Mouse (Mus musculus) kidney, postnatal 4 days (tissue): ENCODE data around the gene Gm20388.

Experiments
- DNase-seq, 2 experiments: peaks; one replicate each; pipeline ENCODE4 v3.0.0; 2021; ENCODE audit warnings: mixed read lengths in 2 of 2

Gm20388 gene

DNA sequence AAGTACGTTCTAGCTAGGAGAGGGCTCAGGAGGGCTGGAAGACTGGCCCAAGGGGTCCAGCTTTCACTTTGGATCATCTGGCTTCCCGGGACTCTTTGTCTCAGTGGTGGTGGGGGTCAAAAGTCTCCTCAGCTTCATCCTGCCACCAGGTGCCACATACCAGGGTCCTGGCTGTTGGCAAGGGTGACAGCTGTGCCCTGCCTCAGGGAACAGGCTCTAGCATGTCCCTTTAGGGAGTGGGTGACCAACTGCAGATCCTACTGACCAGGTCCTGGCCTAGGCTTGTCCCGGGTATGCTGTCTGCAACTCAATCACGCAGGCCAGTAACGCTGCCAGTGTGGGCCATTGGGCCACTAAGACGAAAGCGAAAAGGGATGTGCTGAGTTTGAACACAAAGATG lies 302.0 kb downstream of the Gm20388 start:
- no peak for DNase-seq

GRCm38 (mm10) chr8:120213229-120213628 lies 302.6 kb downstream of the Gm20388 start:
- DNase-seq: no peak

GRCm38 (mm10) chr8:120213939-120214338 lies 303.3 kb downstream of the Gm20388 start:
- no peak for DNase-seq

DNA sequence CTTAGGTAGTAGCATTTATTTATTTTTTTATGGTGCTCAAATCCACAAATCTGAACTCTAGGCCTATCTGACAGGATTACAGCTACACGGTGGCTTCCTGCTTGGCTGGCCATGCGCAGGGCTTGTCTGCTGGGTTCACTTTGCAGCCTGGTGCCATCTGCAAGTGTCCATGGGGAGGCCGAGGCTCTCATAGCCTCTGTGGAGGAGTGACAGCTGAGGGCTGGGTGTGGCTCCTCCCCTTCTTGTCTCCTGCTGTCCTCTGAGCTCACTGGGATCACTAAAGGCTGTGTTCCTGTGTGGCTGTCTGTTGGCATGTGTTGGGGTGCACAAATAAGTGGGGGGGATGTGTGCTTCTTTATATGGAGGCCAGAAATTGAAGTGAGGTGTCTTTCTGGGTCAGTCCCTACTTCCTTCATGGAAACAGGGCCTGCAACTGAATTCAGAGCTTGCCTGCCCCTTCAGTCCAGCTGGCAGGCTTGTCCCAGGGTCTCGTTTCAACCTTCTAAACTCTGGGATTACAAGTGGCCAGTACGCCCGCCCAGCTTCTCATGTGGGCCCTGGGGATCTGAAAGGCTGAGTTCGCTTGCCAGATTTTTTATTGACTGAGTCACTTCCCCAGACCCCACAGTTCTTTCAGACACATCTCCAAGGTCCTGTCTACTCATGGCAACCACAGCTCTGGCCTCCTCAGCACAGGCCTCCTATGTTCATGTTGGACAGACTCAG lies 304.9 kb downstream of the Gm20388 start:
- DNase-seq: peak; percentile 55 to 69

- peak; percentile 69 to 78 for DNase-seq
Measured at GRCm38 (mm10) chr8:120216855-120217830, 306.5 kb downstream of the Gm20388 start.

DNA sequence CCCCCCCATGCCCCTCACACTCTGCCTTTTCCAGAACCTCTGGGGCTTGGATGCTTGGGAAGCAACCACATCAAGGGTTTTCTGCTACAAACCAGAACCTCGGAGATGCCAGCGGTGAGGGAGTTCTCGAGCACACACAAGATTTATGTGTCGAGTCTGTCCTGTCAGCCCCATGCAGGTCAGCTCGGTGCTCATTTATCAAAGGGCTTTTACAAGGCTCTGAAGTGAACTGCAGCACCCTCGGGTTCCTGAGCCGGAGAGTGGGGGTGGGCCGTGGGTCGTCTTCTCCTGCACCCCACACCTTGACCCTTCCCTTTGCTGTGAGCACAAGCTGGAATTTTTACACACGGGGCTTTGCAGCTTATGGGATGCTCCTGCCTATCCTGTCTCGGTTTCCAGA lies 311.9 kb downstream of the Gm20388 start:
- DNase-seq: no peak

- DNase-seq: no peak
Measured at GRCm38 (mm10) chr8:120224521-120225420, 314.1 kb downstream of the Gm20388 start.

- DNase-seq: no peak
Measured at GRCm38 (mm10) chr8:120225421-120226151, 314.9 kb downstream of the Gm20388 start.

GRCm38 (mm10) chr8:120226700-120227577 lies 316.3 kb downstream of the Gm20388 start:
- DNase-seq: no peak

DNA sequence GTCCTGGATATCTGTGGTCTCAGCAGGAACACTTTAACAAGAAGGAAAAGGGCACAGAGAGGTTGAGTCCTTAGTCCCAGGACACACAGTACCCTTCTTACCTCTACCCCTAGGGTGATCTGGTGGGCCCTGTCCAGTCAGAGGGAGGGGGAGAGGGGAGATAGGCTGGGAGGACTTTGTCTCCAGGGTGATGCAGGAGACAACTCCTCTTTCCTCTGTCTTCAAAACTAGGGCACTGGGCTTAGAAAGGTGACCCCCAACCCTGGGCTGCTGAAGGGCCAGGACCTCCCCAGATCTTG lies 316.9 kb downstream of the Gm20388 start:
- DNase-seq: no peak

- DNase-seq: peak; percentile 88 to 91
Measured at GRCm38 (mm10) chr8:120227891-120228591, 317.4 kb downstream of the Gm20388 start, which contains the start of gene Gse1. TSS of gene Gse1 (plus strand) at chr8:120228456.

GRCm38 (mm10) chr8:120228781-120229573 lies 318.3 kb downstream of the Gm20388 start:
- DNase-seq: peak; percentile 64 to 77

- DNase-seq: peak; percentile 61 to 67
Measured at GRCm38 (mm10) chr8:120229574-120229916, 318.9 kb downstream of the Gm20388 start.

DNA sequence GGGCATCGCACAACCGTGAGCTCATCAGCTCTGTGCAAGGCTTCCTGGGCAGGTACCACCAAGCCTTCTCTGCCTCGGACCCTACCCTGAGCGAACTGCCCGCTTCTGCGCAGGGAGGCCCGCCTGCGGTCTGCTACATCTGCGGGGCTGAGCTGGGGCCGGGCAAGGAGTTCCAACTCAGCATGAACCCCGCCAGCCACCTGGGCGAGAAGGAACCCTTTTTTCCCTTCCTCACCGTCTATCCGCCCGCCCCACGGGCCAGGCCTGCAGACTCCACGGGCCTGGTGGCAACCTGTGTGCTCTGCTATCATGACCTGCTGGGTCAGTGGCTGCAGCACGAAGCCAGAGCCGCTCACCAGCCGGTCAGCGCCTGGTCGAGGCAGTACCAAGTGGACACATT lies 319.4 kb downstream of the Gm20388 start:
- no peak for DNase-seq

- DNase-seq: peak; percentile 54 to 62
Measured at GRCm38 (mm10) chr8:120230715-120231614, 320.3 kb downstream of the Gm20388 start.

DNA sequence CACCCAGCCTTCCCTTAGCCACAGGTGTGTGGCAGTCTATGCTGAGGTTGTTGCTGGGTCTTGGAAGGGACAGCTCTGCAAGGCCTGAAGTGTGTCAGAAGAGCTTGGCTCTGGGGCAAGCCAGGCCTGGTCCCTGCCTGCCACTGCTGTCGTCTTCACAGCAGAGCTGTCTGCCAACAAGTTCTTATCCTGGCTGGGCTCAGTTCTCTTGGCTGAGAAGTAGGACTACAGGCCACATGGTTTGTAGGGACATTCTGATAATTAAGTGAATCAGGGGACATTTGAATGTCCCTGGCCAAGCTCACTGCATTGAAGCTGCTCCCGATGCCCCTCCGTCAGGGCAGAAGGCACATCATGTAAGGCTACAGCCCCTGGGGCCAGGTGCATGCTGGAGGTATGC lies 321.2 kb downstream of the Gm20388 start:
- no peak for DNase-seq

DNA sequence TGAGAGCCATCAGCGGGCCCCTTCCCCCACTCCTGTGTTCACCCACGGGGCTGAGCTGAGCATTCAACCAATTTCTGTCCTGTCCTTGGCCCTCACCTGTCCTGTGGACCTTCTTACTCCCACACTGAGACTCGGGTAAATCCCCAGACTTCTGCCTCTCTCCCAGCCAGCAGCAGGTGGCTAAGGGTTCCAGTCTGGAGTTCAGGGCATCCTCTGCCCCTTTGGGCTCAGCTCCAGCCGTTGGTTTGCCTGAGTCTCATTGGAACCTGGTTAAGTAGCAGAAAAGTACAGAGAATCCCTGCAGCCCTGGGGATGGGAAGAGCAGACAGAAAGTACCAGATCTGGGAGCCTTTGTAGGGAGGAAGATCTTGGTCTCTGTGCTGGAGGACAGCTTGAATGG lies 321.8 kb downstream of the Gm20388 start:
- no peak for DNase-seq

DNA sequence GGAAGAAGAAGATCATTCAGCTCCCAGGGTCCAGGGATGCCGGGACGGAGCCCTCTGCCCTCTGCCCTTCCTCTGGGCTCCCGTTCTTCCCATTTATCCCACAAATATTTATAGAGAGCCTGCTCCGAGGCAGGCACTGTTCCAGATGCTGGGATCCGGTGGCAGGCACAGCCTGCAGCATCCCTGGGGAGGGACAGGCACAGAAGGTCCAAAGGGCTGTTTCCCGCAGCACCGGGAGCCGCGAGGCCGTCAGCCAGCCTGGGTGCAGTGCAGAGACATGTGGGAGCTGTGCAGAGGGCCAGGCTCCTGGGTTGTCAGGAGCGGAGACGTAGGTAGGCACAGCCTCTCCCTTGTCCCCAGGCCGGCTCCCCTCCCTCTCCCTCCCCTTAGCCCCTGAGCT lies 322.3 kb downstream of the Gm20388 start:
- no peak for DNase-seq

GRCm38 (mm10) chr8:120234457-120234856 lies 323.8 kb downstream of the Gm20388 start:
- DNase-seq: peak; percentile 61 to 69
